Mouse (Mus musculus): ENCODE data around the gene Ahsg. TPM values are rescaled to one million over a fixed set of nuclear protein-coding genes. Genes with fewer than 3 reads are reported as not detected.

Gene Ahsg
- polyA plus RNA-seq, 1 experiment from 2014 or later = not detected

Other genes with a start within 250 kb of the Ahsg start
- 0.13 and 0.23 TPM in 2 replicates for gene Dgkg, start 234.1 kb upstream of the Ahsg start, polyA plus RNA-seq (2015; fragmentation: Nextera tagmentation; extraction: Ambion mirVana)
- gene Crygs, start 79.7 kb upstream of the Ahsg start, polyA plus RNA-seq (2015; fragmentation: Nextera tagmentation; extraction: Ambion mirVana) = not detected in 2 replicates
- 30.4 and 33.5 TPM in 2 replicates for gene Tbccd1, start 33.6 kb upstream of the Ahsg start, polyA plus RNA-seq (2015; fragmentation: Nextera tagmentation; extraction: Ambion mirVana)
- 102 and 104 TPM in 2 replicates for gene Dnajb11, start 33.4 kb upstream of the Ahsg start, polyA plus RNA-seq (2015; fragmentation: Nextera tagmentation; extraction: Ambion mirVana)
- 0.51 and 1.2 TPM in 2 replicates for gene Fetub, start 27.1 kb downstream of the Ahsg start, polyA plus RNA-seq (2015; fragmentation: Nextera tagmentation; extraction: Ambion mirVana)
- not detected in 2 replicates for gene Hrg, start 59.8 kb downstream of the Ahsg start, polyA plus RNA-seq (2015; fragmentation: Nextera tagmentation; extraction: Ambion mirVana)
- gene Kng2, start 138.2 kb downstream of the Ahsg start, polyA plus RNA-seq (2015; fragmentation: Nextera tagmentation; extraction: Ambion mirVana) = 0.13 and 1.9 TPM in 2 replicates
- gene Kng1, start 166.6 kb downstream of the Ahsg start, polyA plus RNA-seq (2015; fragmentation: Nextera tagmentation; extraction: Ambion mirVana) = 10.7 TPM in 1 of 2 replicates, not detected in the other
- 255 and 283 TPM in 2 replicates for gene Eif4a2, start 216.2 kb downstream of the Ahsg start, polyA plus RNA-seq (2015; fragmentation: Nextera tagmentation; extraction: Ambion mirVana)
- 107 and 125 TPM in 2 replicates for gene Rfc4, start 236.5 kb downstream of the Ahsg start, polyA plus RNA-seq (2015; fragmentation: Nextera tagmentation; extraction: Ambion mirVana)